Mouse (Mus musculus): ENCODE measurements around the gene Herc1. TPM values are rescaled to one million over a fixed set of nuclear protein-coding genes. Genes with fewer than 3 reads are reported as not detected.
A peak's percentile ranks its signal among the peaks of the same experiment; 100 is the strongest.

Herc1 gene
- polyA plus RNA-seq, 1 experiment: 1.9 TPM

- no peak overlapping the region for H3K4me3 ChIP-seq (replicated peaks)
- H3K36me3 ChIP-seq (ENCODE audit: control insufficient read depth): no peaks in the 10 kb centered on the region
- no peaks in the 10 kb centered on the region for H3K9me3 ChIP-seq (ENCODE audit: control insufficient read depth, low read length)
- peaks cover 24% of the 10 kb centered on the region for H3K4me1 ChIP-seq (ENCODE audit: control insufficient read depth)
- H3K27me3 ChIP-seq (ENCODE audit: control insufficient read depth): peaks cover 3% of the 10 kb centered on the region; the same call in 1 of the 2 replicates
- no peak for TF ChIP-seq TAL1 (IDR thresholded peaks at IDR 0.05; ENCODE audit: low read length)
- TF ChIP-seq GATA1 (IDR thresholded peaks at IDR 0.05; ENCODE audit: low read length): no peak
These were observed 9.7 kb upstream of the Herc1 start for GRCm38 (mm10) chr9:66340394-66341094.

- peak; percentile 66 for TF ChIP-seq GATA1 (IDR thresholded peaks at IDR 0.05; ENCODE audit: low read length)
- no peak for TF ChIP-seq TAL1 (IDR thresholded peaks at IDR 0.05; ENCODE audit: low read length)
- no peaks in the 10 kb centered on the region for H3K9me3 ChIP-seq (ENCODE audit: control insufficient read depth, low read length)
- H3K36me3 ChIP-seq (ENCODE audit: control insufficient read depth): peaks cover 13% of the 10 kb centered on the region
- H3K4me1 ChIP-seq (ENCODE audit: control insufficient read depth): peaks cover 55% of the 10 kb centered on the region
- H3K27me3 ChIP-seq (ENCODE audit: control insufficient read depth): no peaks in the 10 kb centered on the region
- peak overlapping the region; percentile 50 for H3K4me3 ChIP-seq (replicated peaks)
These were observed 2.7 kb upstream of the Herc1 start for GRCm38 (mm10) chr9:66347405-66348035.

GRCm38 (mm10) chr9:66349144-66349859, 948 bp upstream of the Herc1 start:
- TF ChIP-seq GATA1 (IDR thresholded peaks at IDR 0.05; ENCODE audit: low read length): no peak
- TF ChIP-seq TAL1 (IDR thresholded peaks at IDR 0.05; ENCODE audit: low read length): no peak
- Histone ChIP-seq H3K9me3 (ENCODE audit: control insufficient read depth, low read length) (no peaks in the 10 kb centered on the region), H3K4me3 (replicated peaks) (peak overlapping the region; percentile 79), H3K4me1 (ENCODE audit: control insufficient read depth) (peaks cover 71% of the 10 kb centered on the region), H3K36me3 (ENCODE audit: control insufficient read depth) (peaks cover 25% of the 10 kb centered on the region), H3K27me3 (ENCODE audit: control insufficient read depth) (no peaks in the 10 kb centered on the region)

GRCm38 (mm10) chr9:66350788-66351430, 659 bp downstream of the Herc1 start:
- Histone ChIP-seq H3K4me3 (replicated peaks) (peak overlapping the region; percentile 79), H3K9me3 (ENCODE audit: control insufficient read depth, low read length) (no peaks in the 10 kb centered on the region), H3K4me1 (ENCODE audit: control insufficient read depth) (peaks cover 77% of the 10 kb centered on the region), H3K27me3 (ENCODE audit: control insufficient read depth) (no peaks in the 10 kb centered on the region), H3K36me3 (ENCODE audit: control insufficient read depth) (peaks cover 40% of the 10 kb centered on the region)
- no peak for TF ChIP-seq TAL1 (IDR thresholded peaks at IDR 0.05; ENCODE audit: low read length)
- TF ChIP-seq GATA1 (IDR thresholded peaks at IDR 0.05; ENCODE audit: low read length): no peak

- H3K4me1 ChIP-seq (ENCODE audit: control insufficient read depth): peaks cover 67% of the 10 kb centered on the region
- H3K9me3 ChIP-seq (ENCODE audit: control insufficient read depth, low read length): no peaks in the 10 kb centered on the region
- H3K36me3 ChIP-seq (ENCODE audit: control insufficient read depth): peaks cover 56% of the 10 kb centered on the region
- no peaks in the 10 kb centered on the region for H3K27me3 ChIP-seq (ENCODE audit: control insufficient read depth)
- H3K4me3 ChIP-seq (replicated peaks): peak overlapping the region; percentile 79
- TF ChIP-seq TAL1 (IDR thresholded peaks at IDR 0.05; ENCODE audit: low read length) (no peak), GATA1 (IDR thresholded peaks at IDR 0.05; ENCODE audit: low read length) (no peak)
These were observed 2.5 kb downstream of the Herc1 start for GRCm38 (mm10) chr9:66352704-66353103.

GRCm38 (mm10) chr9:66359135-66359534, 8.9 kb downstream of the Herc1 start:
- no peak for TF ChIP-seq GATA1 (IDR thresholded peaks at IDR 0.05; ENCODE audit: low read length)
- TF ChIP-seq TAL1 (IDR thresholded peaks at IDR 0.05; ENCODE audit: low read length): no peak
- H3K27me3 ChIP-seq (ENCODE audit: control insufficient read depth): no peaks in the 10 kb centered on the region
- peaks cover 51% of the 10 kb centered on the region for H3K4me1 ChIP-seq (ENCODE audit: control insufficient read depth)
- H3K4me3 ChIP-seq (replicated peaks): no peak overlapping the region
- peaks cover 67% of the 10 kb centered on the region for H3K36me3 ChIP-seq (ENCODE audit: control insufficient read depth)
- no peaks in the 10 kb centered on the region for H3K9me3 ChIP-seq (ENCODE audit: control insufficient read depth, low read length)

GRCm38 (mm10) chr9:66360143-66360690, 10.0 kb downstream of the Herc1 start:
- TF ChIP-seq GATA1 (IDR thresholded peaks at IDR 0.05; ENCODE audit: low read length): no peak
- no peak for TF ChIP-seq TAL1 (IDR thresholded peaks at IDR 0.05; ENCODE audit: low read length)
- no peak overlapping the region for H3K4me3 ChIP-seq (replicated peaks)

GRCm38 (mm10) chr9:66368890-66369433, 18.7 kb downstream of the Herc1 start:
- H3K9me3 ChIP-seq (ENCODE audit: control insufficient read depth, low read length): no peaks in the 10 kb centered on the region; the same call in 1 of the 2 replicates
- H3K4me3 ChIP-seq (replicated peaks): no peak overlapping the region
- peaks cover 35% of the 10 kb centered on the region for H3K4me1 ChIP-seq (ENCODE audit: control insufficient read depth)
- peaks cover 46% of the 10 kb centered on the region for H3K36me3 ChIP-seq (ENCODE audit: control insufficient read depth)
- H3K27me3 ChIP-seq (ENCODE audit: control insufficient read depth): no peaks in the 10 kb centered on the region
- TF ChIP-seq TAL1 (IDR thresholded peaks at IDR 0.05; ENCODE audit: low read length) (no peak), GATA1 (IDR thresholded peaks at IDR 0.05; ENCODE audit: low read length) (no peak)

More at GRCm38 (mm10) chr9:66360143-66360690, 10.0 kb downstream of the Herc1 start:
- no peaks in the 10 kb centered on the region for H3K27me3 ChIP-seq (ENCODE audit: control insufficient read depth)
- peaks cover 60% of the 10 kb centered on the region for H3K36me3 ChIP-seq (ENCODE audit: control insufficient read depth)
- H3K4me1 ChIP-seq (ENCODE audit: control insufficient read depth): peaks cover 46% of the 10 kb centered on the region
- H3K9me3 ChIP-seq (ENCODE audit: control insufficient read depth, low read length): no peaks in the 10 kb centered on the region
